Mouse (Mus musculus) C2C12 (cell line): ENCODE data around the gene Gm7102.

ENCODE experiments used
- CTCF ChIP-seq: IDR thresholded peaks from one replicate; pipeline ENCODE4 v1.5.1; 2011; ENCODE audit not compliant: control insufficient read depth, insufficient read depth, insufficient read length
- MAX ChIP-seq: IDR thresholded peaks from one replicate; pipeline ENCODE4 v1.6.1; 2011; ENCODE audit warnings: mild to moderate bottlenecking, control low read depth
- MYOD1 ChIP-seq: IDR thresholded peaks from one replicate; pipeline ENCODE4 v1.6.1; 2011; ENCODE audit warnings: low read depth; ENCODE audit not compliant: control insufficient read depth, insufficient read length
- USF1 ChIP-seq: IDR thresholded peaks from one replicate; pipeline ENCODE4 v1.6.1; 2011; ENCODE audit warnings: low read depth, mild to moderate bottlenecking, control low read depth, moderate library complexity

- no peak for TF ChIP-seq CTCF
- no peak for TF ChIP-seq MYOD1
- TF ChIP-seq USF1: no peak
- TF ChIP-seq MAX: no peak
Measured at GRCm38 (mm10) chr19:61131096-61131495, 45.0 kb downstream of the Gm7102 start.
